Mouse (Mus musculus): ENCODE measurements around the gene Ly6g5c.

Ly6g5c gene

DNA sequence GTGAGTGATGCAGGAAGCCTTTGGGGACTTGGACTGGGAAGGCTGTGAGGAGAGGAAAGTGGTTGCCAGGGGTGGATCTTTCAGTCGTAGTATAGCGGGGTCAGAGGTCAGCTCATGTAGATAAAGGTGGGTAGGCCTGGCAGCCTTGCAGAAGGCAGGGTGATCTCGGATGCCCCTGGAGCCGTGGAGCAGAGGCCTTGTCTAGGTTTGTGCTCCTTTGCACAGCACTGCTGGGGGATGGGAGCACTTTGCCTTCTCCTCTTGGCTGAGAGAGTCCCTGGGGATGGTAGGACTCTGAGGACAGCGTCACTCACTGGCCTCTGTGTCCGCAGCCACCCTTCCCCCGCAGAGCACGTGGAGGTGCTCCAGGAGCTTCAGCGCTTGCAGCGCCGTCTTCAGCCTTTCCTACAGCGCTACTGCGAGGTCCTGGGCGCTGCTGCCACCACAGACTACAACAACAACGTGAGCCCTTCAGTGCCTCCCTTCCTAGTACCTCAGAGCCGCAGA, 32.5 kb downstream of the Ly6g5c start:
- no peak for DNase-seq (ENCODE audit: low spot score in 2 of 2)

DNA sequence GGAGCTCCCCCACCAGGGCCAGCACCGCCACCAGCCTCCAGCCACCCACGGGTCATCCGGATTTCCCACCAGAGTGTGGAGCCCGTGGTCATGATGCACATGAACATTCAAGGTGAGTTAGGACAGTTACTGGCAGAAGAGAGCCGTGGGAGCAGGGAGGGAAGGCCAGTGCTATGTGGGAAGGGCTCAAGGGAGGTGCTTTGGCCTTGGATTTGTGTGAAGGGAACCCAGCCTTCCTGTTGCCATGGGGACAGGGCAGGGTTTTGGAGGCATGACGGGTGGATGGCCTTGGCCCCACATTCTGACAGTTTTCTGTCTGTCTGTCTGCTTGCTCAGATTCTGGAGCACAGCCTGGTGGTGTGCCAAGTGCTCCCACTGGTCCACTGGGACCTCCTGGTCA, 33.9 kb downstream of the Ly6g5c start:
- DNase-seq (ENCODE audit: low spot score in 2 of 2), result no peak

DNA sequence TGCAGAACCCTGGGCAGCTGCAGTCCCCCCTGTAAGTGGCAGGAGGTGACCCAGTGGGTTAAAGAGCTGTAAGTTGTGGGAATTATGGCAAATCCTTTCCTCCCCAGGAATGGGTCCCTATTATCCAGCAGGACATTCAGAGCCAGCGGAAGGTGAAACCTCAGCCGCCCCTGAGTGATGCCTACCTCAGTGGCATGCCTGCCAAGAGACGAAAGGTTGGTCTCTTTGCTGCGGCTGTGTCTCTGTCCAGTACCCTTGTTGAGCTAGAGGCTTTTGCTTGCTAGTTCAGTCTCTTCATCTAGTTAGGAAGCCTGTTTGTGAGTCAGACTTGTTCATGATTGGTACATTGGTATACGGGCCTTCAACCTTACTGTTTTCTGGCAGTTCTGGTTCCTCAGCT, 38.1 kb downstream of the Ly6g5c start:
- DNase-seq (ENCODE audit: low spot score in 2 of 2), result no peak

DNA sequence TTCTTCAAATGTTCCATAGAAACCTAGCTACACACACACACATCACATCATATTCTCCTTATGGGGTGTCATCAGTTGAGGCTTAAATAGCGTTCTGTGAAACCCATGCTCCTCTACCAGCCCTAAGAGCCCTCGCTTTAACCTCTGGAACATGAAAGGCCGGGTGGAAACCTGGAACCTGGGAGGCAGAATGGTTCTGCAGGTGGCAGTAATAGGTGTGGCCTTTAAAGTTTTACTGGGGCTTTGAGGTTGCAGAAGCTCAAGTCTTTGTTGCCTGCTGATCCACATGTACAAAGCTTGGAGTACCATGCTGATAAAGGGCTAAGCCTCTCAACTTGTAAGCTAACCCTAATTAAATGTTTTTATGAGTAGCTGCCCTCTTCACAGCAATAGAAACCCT, 39.3 kb downstream of the Ly6g5c start:
- DNase-seq (ENCODE audit: low spot score in 2 of 2), result no peak

DNA sequence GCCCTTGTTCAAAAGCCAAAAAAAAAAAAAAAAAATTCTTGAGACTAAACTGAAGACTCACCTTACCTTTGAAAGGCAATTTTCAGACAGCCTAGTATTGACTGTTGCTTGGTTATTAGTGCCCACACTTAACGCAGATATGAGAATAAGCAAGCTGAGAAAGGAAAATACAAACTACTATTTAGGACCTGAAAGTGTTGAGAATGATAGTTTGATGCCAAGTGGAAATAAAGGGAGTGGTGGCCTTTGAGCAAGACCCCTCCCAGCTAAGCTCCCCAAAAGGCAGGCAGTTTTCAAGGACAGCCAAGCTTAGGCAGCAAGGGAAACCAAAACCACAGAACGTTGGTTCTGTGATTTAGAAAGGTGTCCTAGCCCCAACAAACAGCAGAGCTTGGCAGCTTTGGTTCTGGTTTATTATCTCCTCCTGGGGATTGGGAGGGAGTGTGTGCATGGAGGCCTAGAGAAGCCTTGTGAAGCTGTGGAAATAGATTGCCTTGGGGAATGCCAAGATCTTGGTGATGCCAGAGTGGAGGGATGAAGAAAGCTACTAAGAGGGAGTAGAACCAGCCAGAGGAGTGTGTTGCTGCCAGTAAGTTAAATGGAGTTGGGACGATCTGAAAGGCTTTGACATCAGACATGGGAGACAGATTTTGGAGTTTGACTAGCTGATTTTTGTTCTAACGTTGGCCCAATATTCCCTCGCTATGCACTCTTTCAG, 40.0 kb downstream of the Ly6g5c start:
- no peak for DNase-seq (ENCODE audit: low spot score in 2 of 2)

DNA sequence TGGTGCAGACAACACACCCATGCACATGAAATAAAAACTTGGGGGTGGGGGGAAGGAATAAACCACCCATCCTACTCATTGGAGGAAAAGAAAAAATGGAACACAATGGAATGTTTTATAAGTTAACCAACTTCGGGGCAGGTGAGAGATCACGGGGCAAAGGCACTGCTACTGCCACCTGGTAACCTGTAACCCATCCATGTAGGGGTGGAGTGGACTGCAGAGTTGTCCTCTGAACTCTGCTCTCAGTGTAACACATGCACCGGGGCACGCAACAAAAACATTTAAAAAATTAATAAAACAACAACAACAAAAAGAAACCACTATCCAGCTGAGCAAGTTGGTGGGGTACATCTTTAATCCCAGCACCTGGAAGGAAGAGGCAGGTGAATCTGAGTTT, 44.0 kb downstream of the Ly6g5c start:
- DNase-seq (ENCODE audit: low spot score in 2 of 2), result no peak

DNA sequence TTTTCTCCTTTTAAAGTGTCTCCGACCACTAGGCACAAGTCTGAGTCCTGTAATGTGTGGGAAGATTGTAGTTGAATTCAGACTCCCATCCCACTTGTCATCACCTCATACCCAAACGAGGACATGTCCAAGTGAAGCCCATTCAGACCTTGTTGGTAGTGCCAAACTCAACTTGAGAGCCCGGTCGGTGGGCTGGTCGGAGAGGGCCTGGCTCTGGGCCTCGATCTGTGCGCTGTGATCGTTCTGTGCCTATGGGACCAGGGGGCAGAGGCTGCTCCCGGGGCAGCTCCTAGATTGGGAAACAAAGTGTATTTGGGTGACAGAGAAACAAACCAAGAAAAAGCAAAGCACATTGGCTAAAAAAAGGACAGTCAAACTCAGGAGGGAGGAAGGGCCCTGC, 45.0 kb downstream of the Ly6g5c start:
- DNase-seq (ENCODE audit: low spot score in 2 of 2), result no peak

DNA sequence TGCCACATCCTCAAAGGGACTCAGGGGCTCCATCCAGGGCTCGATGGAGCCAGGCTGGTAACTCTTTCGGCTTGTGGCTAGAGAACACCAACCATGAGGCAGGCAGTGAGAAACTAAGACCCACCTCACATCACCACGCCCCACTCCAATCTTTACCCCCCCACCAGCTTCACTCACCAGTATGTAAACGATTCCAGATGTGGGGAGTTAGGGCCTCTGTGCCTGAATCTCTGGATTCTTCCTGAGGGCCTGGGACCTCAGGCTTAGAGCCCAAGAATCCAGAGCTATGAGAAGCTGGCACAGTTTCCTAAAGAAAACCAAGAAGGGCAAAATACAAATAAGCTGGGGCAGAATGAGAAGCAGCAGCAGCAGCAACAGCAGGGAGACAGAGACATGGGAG, 45.9 kb downstream of the Ly6g5c start:
- no peak for DNase-seq (ENCODE audit: low spot score in 2 of 2)

DNA sequence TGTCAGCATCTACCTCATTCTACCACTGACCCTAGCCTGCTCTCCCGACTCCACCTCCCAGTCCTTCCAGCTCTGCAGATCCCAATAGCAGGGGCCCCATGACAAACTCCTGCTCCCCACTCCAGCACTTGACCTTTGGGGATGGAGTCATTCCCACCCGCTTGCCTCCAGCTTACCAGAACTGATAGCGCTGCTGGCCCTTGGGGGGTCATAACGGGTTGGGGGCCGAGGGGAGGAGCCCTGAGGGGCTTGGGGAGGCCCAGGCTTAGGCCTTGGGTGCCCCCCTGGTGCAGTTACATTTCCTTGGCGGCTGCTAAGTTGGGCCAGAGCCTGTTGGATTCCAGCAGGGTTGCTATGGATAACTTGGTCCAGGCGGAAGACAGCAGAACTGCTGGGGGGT, 46.5 kb downstream of the Ly6g5c start:
- no peak for DNase-seq (ENCODE audit: low spot score in 2 of 2)

DNA sequence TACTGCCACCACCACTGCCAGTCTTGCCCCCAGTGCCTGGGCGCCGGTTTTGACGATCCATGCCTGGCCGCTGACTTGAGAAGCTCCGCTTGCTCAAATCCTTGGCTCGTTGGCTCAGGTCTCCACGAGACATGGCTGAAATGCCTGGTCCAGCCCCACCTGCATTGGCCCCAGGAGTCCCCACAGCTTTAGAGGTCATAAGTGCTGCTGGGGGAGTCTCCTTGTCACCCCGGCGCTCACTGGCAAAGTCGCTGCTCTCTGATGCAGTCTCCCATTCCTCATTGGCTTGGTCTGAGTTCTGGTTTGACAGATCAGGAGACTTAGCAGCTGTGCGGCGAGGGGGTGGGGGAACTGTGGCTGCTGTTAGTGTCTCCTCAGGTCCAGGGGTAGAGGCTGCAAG, 47.4 kb downstream of the Ly6g5c start:
- no peak for DNase-seq (ENCODE audit: low spot score in 2 of 2)

DNA sequence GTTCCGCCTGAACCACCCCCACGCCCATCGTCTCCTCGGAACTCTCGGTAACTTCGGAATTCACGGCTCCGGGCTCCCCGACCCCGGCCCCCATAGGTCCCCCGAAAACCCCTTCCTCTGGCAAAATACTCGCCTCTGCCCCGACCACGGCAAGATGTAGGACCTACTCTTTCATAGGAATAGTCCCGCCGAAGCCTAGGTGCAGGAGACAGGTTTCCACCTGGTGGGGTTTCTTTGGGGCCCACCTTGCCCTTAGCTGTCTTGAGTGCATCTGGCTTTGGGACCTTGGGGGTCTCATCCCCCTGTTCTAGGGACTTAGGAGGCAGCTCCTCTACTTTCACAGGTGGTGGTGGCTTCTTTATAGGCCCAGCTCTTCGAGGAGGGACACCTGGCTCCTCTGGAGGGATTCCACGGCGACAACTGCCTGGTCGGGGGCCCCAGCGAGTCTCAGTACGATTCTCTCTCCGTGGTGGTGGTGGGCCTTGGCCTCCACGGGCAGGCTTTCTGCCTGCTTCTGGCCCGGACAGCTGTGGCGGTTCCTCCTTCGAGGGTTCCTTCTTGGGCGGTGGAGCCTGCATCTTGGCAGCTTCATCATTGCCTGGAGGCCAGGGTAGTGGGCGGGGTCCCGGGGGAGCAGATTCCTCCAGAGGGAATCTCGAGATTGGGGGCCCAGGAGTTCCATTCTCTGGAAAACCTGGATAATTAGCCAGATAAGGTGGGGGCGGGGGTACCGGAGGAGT, 48.6 kb downstream of the Ly6g5c start:
- DNase-seq (ENCODE audit: low spot score in 2 of 2), result no peak

DNA sequence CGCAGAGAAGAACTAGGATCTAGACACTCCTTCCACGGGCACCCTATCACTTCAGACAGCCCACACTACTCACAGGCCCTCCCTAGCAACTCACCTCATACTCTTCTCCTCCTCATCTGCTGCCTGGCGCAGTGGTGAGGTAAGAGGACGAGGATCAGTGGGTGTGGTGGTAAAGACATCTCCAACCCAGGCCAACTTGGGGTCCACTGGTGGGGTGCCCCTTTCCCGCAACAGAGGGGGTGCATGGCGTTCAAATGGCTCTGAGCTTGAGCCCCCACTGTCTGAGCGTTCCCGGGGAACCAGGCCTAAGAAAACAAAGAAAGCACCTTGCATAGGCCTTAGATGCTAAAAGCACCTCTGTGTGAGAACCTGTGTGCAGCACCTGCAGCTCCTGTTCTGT, 49.2 kb downstream of the Ly6g5c start:
- DNase-seq (ENCODE audit: low spot score in 2 of 2), result no peak

DNA sequence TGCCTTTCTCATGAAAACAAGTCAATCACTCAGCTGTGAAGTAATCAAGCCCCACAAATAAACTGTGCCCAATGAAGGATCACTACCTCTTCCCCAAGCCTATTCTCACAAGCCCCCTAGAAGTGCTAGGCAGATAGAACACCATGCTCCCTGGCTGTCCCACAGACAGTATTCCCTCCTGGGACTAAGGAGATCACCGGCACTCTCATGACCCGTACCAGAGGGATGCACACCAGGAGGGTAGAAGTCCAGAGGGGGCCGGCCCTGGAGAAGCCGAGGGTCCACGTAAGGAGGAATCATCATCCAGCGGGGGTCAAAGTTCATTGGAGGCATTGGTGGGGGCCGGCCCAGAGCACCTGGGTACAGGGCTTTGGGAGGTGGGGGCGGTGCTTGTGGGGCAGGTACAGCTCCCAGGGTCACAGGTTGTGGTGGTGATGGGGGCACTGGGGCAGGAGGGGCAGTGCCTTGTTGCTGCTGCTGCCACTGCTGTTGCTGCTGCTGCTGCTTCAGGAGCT, 49.6 kb downstream of the Ly6g5c start:
- DNase-seq (ENCODE audit: low spot score in 2 of 2), result no peak

DNA sequence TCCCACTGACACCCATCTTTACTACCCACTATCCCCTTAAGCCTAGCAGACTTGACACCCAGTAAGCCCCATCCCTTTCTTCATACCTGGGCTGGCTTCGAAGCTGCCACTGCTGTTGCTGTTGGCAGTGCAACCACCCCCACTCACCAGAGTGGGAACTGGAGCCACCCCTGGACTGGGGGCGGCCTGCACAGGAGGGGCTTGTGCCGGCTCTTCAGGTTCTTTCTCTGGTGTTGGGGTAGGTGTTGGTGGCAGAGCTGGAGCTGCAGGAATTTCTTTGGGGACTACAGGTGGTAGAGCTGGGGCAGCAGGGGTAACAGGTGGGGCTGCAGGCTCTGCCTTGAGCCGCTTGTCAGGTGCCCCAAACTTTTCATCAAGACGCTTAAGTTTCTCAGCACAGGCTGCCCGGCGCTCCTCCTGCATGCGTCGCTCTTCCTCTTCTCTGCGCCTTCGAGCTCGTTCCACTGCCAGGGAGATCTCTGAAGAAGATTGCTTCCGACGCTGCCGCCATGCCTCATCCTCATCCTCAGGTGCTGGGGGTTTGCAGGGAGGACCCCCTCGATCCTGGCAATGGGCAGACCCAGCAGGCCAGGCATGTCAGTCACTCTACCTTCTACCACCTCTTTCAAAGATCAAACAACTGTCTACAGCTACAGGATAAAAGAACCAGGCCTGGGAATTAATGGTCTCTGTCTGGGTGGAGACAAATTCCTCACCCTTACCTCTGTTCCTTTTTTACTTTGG, 50.9 kb downstream of the Ly6g5c start:
- no peak for DNase-seq (ENCODE audit: low spot score in 2 of 2)

DNA sequence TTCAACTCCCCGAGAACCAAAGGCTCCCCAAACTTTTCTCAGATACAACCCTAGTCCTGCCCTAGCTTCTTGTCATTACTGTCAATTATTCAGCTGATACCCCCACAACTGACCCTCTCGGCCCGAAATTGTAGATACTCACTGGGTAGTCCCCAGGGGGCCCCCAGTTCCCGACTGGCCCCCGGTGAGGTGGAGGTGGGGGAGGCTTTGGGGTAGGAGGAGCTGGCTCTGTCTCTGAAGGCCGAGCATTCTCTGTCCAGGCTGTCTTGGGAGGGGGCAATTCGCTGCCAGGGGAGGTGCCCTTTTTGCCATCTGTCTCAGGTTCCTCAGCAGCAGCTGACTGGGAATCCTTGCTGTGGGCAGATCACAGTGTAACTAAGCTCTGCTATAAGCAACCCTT, 51.6 kb downstream of the Ly6g5c start:
- DNase-seq (ENCODE audit: low spot score in 2 of 2), result no peak

DNA sequence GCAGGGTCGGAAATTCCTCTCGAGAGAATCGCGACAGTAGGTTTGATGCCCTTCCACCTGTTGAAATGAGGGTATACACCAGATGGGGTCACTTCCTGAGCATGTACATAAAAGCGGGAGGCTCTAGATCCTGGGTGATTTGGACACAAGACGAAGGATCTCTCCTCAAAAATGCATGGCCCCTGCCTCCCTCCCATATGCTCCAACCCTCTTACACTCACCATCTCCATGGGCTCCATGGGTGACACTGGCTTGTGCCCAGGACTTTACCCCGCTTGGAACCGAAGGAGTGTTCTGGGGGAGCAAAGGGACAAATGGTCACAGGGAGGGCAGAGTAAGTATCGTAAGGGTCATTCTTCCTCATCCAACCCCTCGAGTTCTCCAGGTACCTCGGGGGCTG, 53.3 kb downstream of the Ly6g5c start:
- DNase-seq (ENCODE audit: low spot score in 2 of 2), result no peak
